ENCODE assay signal across 8 mouse cellular contexts in the genomic region with DNA sequence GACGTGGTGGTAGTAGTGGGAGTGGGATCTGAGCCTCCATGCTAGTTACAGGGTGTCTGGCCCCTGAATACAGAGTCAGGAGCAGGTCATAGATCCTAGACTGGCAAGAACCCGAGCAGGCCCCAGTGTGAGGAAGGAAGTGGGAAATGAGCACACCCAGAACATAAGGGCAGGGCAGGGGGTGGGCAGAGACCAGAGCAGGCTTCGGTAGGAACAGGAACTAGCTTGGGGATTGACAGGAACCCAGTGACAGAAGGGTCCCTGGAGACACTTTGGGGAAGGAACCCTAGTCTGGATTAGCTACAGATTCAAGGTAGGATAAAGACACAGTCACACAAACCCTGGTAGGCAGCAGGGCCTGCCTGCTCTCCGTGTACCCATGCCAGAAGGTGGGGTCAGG. TPM values are rescaled to one million over a fixed set of nuclear protein-coding genes. Genes with fewer than 3 reads are reported as not detected.
DNase-seq lines count a peak whose midpoint lies in the region; ATAC-seq and TF ChIP-seq lines count a peak whose summit lies in the region.

No protein-coding gene starts in this region.

- peak in 1 of 2 experiments; percentile 49 for DNase-seq in spleen, adult 2 months (ENCODE audit: low read depth in 1 of 2, low spot score in 2 of 2)
- DNase-seq in spleen, postnatal 10 days (ENCODE audit: low spot score in 2 of 2): no peak
- DNase-seq in left cerebral cortex, postnatal 4 days: no peak
- DNase-seq in thymus, adult 18-20 months: no peak

- no peak for ATAC-seq in forebrain, embryonic 12.5 days (ENCODE audit: low FRiP score)
- no peak for ATAC-seq in hindbrain, embryonic 16.5 days
- no peak for ATAC-seq in liver, embryonic 12.5 days
- peak; percentile 44 for ATAC-seq in monocyte, adult 5-6 weeks (replicated peaks; ENCODE audit: insufficient number of reproducible peaks, low FRiP score, low TSS enrichment, poor library complexity, severe bottlenecking)

- peak overlapping the region; percentile 80 for H3K27ac ChIP-seq in spleen, adult 2 months (ENCODE audit: insufficient read depth, low read length)
- H3K27ac ChIP-seq in forebrain, embryonic 12.5 days: peak overlapping the region; percentile 97
- peak overlapping the region; percentile 92 for H3K27ac ChIP-seq in hindbrain, embryonic 16.5 days (ENCODE audit: low read depth, low read length)
- H3K27ac ChIP-seq in liver, embryonic 12.5 days: 0 out of 2 replicates have a peak overlapping the region, but pooled peaks have one; percentile 23

- peaks cover 25% of the 10 kb centered on the region for H3K4me1 ChIP-seq in spleen, adult 2 months (ENCODE audit: control insufficient read depth, insufficient read depth, insufficient read length)
- H3K4me1 ChIP-seq in forebrain, embryonic 12.5 days: peaks cover 40% of the 10 kb centered on the region
- peaks cover 28% of the 10 kb centered on the region for H3K4me1 ChIP-seq in hindbrain, embryonic 16.5 days (ENCODE audit: control insufficient read depth, insufficient read depth, low read depth, low read length)
- peaks cover 48% of the 10 kb centered on the region for H3K4me1 ChIP-seq in liver, embryonic 12.5 days

- peak overlapping the region; percentile 73 for H3K9ac ChIP-seq in forebrain, embryonic 12.5 days
- H3K9ac ChIP-seq in hindbrain, embryonic 16.5 days (ENCODE audit: low read depth, low read length): peak overlapping the region; percentile 63
- H3K9ac ChIP-seq in liver, embryonic 12.5 days: peak overlapping the region; percentile 62; the same call in 1 of the 2 replicates

- no peaks in the 10 kb centered on the region for H3K36me3 ChIP-seq in spleen, adult 2 months (ENCODE audit: control insufficient read depth, insufficient read depth, low read length)
- H3K36me3 ChIP-seq in forebrain, embryonic 12.5 days (replicated peaks): no peaks in the 10 kb centered on the region; the same call in 1 of the 2 replicates
- H3K36me3 ChIP-seq in hindbrain, embryonic 16.5 days (ENCODE audit: control insufficient read depth, insufficient read depth, low read length): no peaks in the 10 kb centered on the region
- H3K36me3 ChIP-seq in liver, embryonic 12.5 days: no peaks in the 10 kb centered on the region

- no peak overlapping the region for H3K4me3 ChIP-seq in spleen, adult 2 months (ENCODE audit: extremely low read depth, insufficient read depth, insufficient read length)
- H3K4me3 ChIP-seq in forebrain, embryonic 12.5 days (replicated peaks): peak overlapping the region; percentile 56
- peak overlapping the region; percentile 55 for H3K4me3 ChIP-seq in hindbrain, embryonic 16.5 days (ENCODE audit: low read length)
- H3K4me3 ChIP-seq in liver, embryonic 12.5 days: peak overlapping the region; percentile 60; the same call in 1 of the 2 replicates

- intact Hi-C loops in left cerebral cortex, postnatal 4 days (cut with DNase I): loop anchor here (5.0 kb wide), 2 partner anchors 73 to 363 kb away; no protein-coding TSS in a partner anchor

- TF ChIP-seq CTCF in spleen, adult 2 months (IDR thresholded peaks at IDR 0.05; ENCODE audit: extremely low read depth, insufficient read depth, insufficient read length, insufficient replicate concordance): no peak

- H3K27me3 ChIP-seq in spleen, adult 2 months (ENCODE audit: control insufficient read depth, insufficient read depth, low read length): no peaks in the 10 kb centered on the region
- H3K27me3 ChIP-seq in forebrain, embryonic 12.5 days: no peaks in the 10 kb centered on the region
- no peaks in the 10 kb centered on the region for H3K27me3 ChIP-seq in hindbrain, embryonic 16.5 days (replicated peaks; ENCODE audit: control insufficient read depth, insufficient read depth, low read length)
- H3K27me3 ChIP-seq in liver, embryonic 12.5 days (replicated peaks): no peaks in the 10 kb centered on the region

- no peak for TF ChIP-seq POLR2A in spleen, adult 2 months (IDR thresholded peaks at IDR 0.05; ENCODE audit: low read depth, low read length)

- H3K9me3 ChIP-seq in forebrain, embryonic 12.5 days: no peaks in the 10 kb centered on the region
- no peaks in the 10 kb centered on the region for H3K9me3 ChIP-seq in hindbrain, embryonic 16.5 days (ENCODE audit: control insufficient read depth, low read length)
- H3K9me3 ChIP-seq in liver, embryonic 12.5 days (replicated peaks): no peaks in the 10 kb centered on the region

- WGBS in spleen, adult 2 months: 6% methylated on average over 4 of the region's 4 CpGs
- WGBS in forebrain, embryonic 12.5 days: 3% methylated on average over 4 of the region's 4 CpGs
- WGBS in hindbrain, embryonic 16.5 days: 0% methylated on average over 4 of the region's 4 CpGs
- 14% methylated on average over 4 of the region's 4 CpGs for WGBS in liver, embryonic 12.5 days (ENCODE audit: insufficient replicate concordance)

- H3K4me2 ChIP-seq in forebrain, embryonic 12.5 days: peak overlapping the region; percentile 84
- peak overlapping the region; percentile 72 for H3K4me2 ChIP-seq in hindbrain, embryonic 16.5 days (ENCODE audit: low read length)
- peak overlapping the region; percentile 83 for H3K4me2 ChIP-seq in liver, embryonic 12.5 days

RNA-seq across cellular contexts. Expression of gene Fam214b, which starts 1.3 kb away (rescaled TPM):
- polyA plus RNA-seq in spleen, adult 2 months (2012; rRNA removed): 21.1 and 28.2 TPM in 2 replicates
- 40.3 and 40.6 TPM in 2 replicates for polyA plus RNA-seq in forebrain, embryonic 12.5 days (2016; fragmentation: Nextera tagmentation; extraction: Ambion mirVana)
- 32.3 and 36.3 TPM in 2 replicates for polyA plus RNA-seq in hindbrain, embryonic 16.5 days (2015; fragmentation: Nextera tagmentation; extraction: Ambion mirVana)
- polyA plus RNA-seq in liver, embryonic 12.5 days (2016; fragmentation: Nextera tagmentation; extraction: Ambion mirVana): 28.9 and 32.2 TPM in 2 replicates
- total RNA-seq in monocyte, adult 5-6 weeks (2017): 35.6 to 52.9 TPM (median 38.9 TPM) in 3 replicates
- total RNA-seq in left cerebral cortex, postnatal 4 days (2021): 10 to 100 TPM; 48.8 to 57.7 TPM

RNA-seq across cellular contexts. Expression of gene Stoml2, which starts 13.2 kb away (rescaled TPM):
- 42.8 and 47.0 TPM in 2 replicates for polyA plus RNA-seq in spleen, adult 2 months (2012; rRNA removed)
- polyA plus RNA-seq in forebrain, embryonic 12.5 days (2016; fragmentation: Nextera tagmentation; extraction: Ambion mirVana): 308 and 324 TPM in 2 replicates
- 234 and 261 TPM in 2 replicates for polyA plus RNA-seq in hindbrain, embryonic 16.5 days (2015; fragmentation: Nextera tagmentation; extraction: Ambion mirVana)
- 280 and 292 TPM in 2 replicates for polyA plus RNA-seq in liver, embryonic 12.5 days (2016; fragmentation: Nextera tagmentation; extraction: Ambion mirVana)
- total RNA-seq in monocyte, adult 5-6 weeks (2017): 60.2 to 116 TPM (median 66.7 TPM) in 3 replicates
- total RNA-seq in left cerebral cortex, postnatal 4 days (2021): 10 to 100 TPM; 90.3 to 94.9 TPM

RNA-seq across cellular contexts. Expression of gene Unc13b, which starts 14.1 kb away (rescaled TPM):
- 0.65 and 0.92 TPM in 2 replicates for polyA plus RNA-seq in spleen, adult 2 months (2012; rRNA removed)
- polyA plus RNA-seq in forebrain, embryonic 12.5 days (2016; fragmentation: Nextera tagmentation; extraction: Ambion mirVana): 25.3 and 25.5 TPM in 2 replicates
- polyA plus RNA-seq in hindbrain, embryonic 16.5 days (2015; fragmentation: Nextera tagmentation; extraction: Ambion mirVana): 13.0 and 16.5 TPM in 2 replicates
- 0.91 and 1.2 TPM in 2 replicates for polyA plus RNA-seq in liver, embryonic 12.5 days (2016; fragmentation: Nextera tagmentation; extraction: Ambion mirVana)
- 0.78 to 3.3 TPM (median 1.7 TPM) in 3 replicates for total RNA-seq in monocyte, adult 5-6 weeks (2017)
- 10 to 100 TPM; 84.4 to 88.2 TPM for total RNA-seq in left cerebral cortex, postnatal 4 days (2021)

RNA-seq across cellular contexts. Expression of gene Pigo, which starts 19.1 kb away (rescaled TPM):
- 25.2 and 33.4 TPM in 2 replicates for polyA plus RNA-seq in spleen, adult 2 months (2012; rRNA removed)
- 24.9 and 26.7 TPM in 2 replicates for polyA plus RNA-seq in forebrain, embryonic 12.5 days (2016; fragmentation: Nextera tagmentation; extraction: Ambion mirVana)
- 28.5 and 30.8 TPM in 2 replicates for polyA plus RNA-seq in hindbrain, embryonic 16.5 days (2015; fragmentation: Nextera tagmentation; extraction: Ambion mirVana)
- 16.8 and 19.4 TPM in 2 replicates for polyA plus RNA-seq in liver, embryonic 12.5 days (2016; fragmentation: Nextera tagmentation; extraction: Ambion mirVana)
- 3.6 to 7.5 TPM (median 7.3 TPM) in 3 replicates for total RNA-seq in monocyte, adult 5-6 weeks (2017)
- 10 to 100 TPM; 26.5 to 29.5 TPM for total RNA-seq in left cerebral cortex, postnatal 4 days (2021)

RNA-seq across cellular contexts. Expression of gene Fancg, which starts 34.4 kb away (rescaled TPM):
- polyA plus RNA-seq in spleen, adult 2 months (2012; rRNA removed): 13.5 and 16.7 TPM in 2 replicates
- polyA plus RNA-seq in forebrain, embryonic 12.5 days (2016; fragmentation: Nextera tagmentation; extraction: Ambion mirVana): 21.6 and 26.7 TPM in 2 replicates
- polyA plus RNA-seq in hindbrain, embryonic 16.5 days (2015; fragmentation: Nextera tagmentation; extraction: Ambion mirVana): 22.7 and 25.8 TPM in 2 replicates
- polyA plus RNA-seq in liver, embryonic 12.5 days (2016; fragmentation: Nextera tagmentation; extraction: Ambion mirVana): 12.3 and 13.6 TPM in 2 replicates
- total RNA-seq in monocyte, adult 5-6 weeks (2017): 5.3 to 25.3 TPM (median 11.4 TPM) in 3 replicates
- 10 to 100 TPM; 15.7 to 16.8 TPM for total RNA-seq in left cerebral cortex, postnatal 4 days (2021)

Comparison
In these comparisons a context has a peak if more than half of its experiments do, and no peak if none do; other contexts are left out.
1. H3K27ac ChIP-seq: peak in every context shown above with its lines; median percentile 97 in forebrain, embryonic 12.5 days; 92 in hindbrain, embryonic 16.5 days; 80 in spleen, adult 2 months; 23 in liver, embryonic 12.5 days.